Mouse (Mus musculus) midbrain, embryonic 13.5 days (tissue): ENCODE measurements around the gene Ccdc153. TPM values are rescaled to one million over a fixed set of nuclear protein-coding genes. Genes with fewer than 3 reads are reported as not detected.
A peak's percentile ranks its signal among the peaks of the same experiment; 100 is the strongest.

Experiments used
- ATAC-seq: fragments of 200-750 bp; cut with Nextera tagmentation; 2 replicates; pipeline ENCODE4 v1.8.0; 2017; ENCODE audit warnings: mild to moderate bottlenecking, moderate TSS enrichment, moderate library complexity
- H3K27ac ChIP-seq: fragments of 300-500 bp; sonication (generic); 2 replicates; pipeline ENCODE4 v1.5.1; 2015; ENCODE audit warnings: inconsistent platforms, mild to moderate bottlenecking, moderate library complexity
- H3K27me3 ChIP-seq: fragments of 300-500 bp; sonication (generic); 2 replicates; pipeline ENCODE4 v1.6.1; 2015; ENCODE audit warnings: mild to moderate bottlenecking, inconsistent platforms
- H3K36me3 ChIP-seq: fragments of 300-500 bp; sonication (generic); 2 replicates; pipeline ENCODE4 v1.6.1; 2015; ENCODE audit warnings: mild to moderate bottlenecking, inconsistent platforms
- H3K4me1 ChIP-seq: fragments of 300-500 bp; sonication (generic); replicated peaks from 2 replicates; pipeline ENCODE4 v1.6.1; 2015; ENCODE audit warnings: inconsistent platforms
- H3K4me2 ChIP-seq: fragments of 300-500 bp; sonication (generic); replicated peaks from 2 replicates; pipeline ENCODE4 v1.6.1; 2015; ENCODE audit warnings: moderate library complexity, mild to moderate bottlenecking, inconsistent platforms
- H3K4me3 ChIP-seq: fragments of 300-500 bp; sonication (generic); replicated peaks from 2 replicates; pipeline ENCODE4 v1.5.1; 2015; ENCODE audit warnings: mild to moderate bottlenecking, inconsistent platforms
- H3K9ac ChIP-seq: fragments of 300-500 bp; sonication (generic); replicated peaks from 2 replicates; pipeline ENCODE4 v1.6.1; 2015; ENCODE audit warnings: mild to moderate bottlenecking, inconsistent platforms
- H3K9me3 ChIP-seq: fragments of 300-500 bp; sonication (generic); 2 replicates; pipeline ENCODE4 v1.6.1; 2016; ENCODE audit warnings: mild to moderate bottlenecking, inconsistent platforms
- WGBS: fragments of 180-500 bp; shearing (Covaris S2); methylation state at CpG from one replicate; pipeline ENCODE4 v1.1.7; 2015; 5-methylcytosine and 5-hydroxymethylcytosine counted together
- polyA plus RNA-seq: library from polyadenylated mRNA; unstranded; fragments of >200 nt; fragmentation: Nextera tagmentation; extraction: Ambion mirVana; gene quantifications from 2 replicates; pipeline ENCODE4 v1.2.1, GENCODE M21; 2015

Ccdc153 gene
- polyA plus RNA-seq, 1 experiment from 2014 or later, result not detected

DNA sequence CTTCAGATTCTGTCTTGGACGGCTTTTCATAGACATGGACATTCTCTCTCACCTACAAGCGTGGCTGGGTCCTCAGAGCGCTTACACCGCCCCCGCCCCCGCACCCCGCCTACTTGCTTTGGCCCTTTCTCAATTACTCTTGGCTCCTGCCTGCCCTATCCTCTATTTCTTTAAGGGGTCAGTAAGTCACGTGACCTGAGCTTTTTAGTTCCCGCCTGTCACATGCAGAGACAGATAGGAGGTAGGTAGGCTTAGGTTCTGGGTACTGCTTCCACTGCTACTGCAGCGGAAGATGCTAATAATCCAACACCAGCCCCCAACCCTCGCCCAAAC, 48.4 kb downstream of the Ccdc153 start:
- Histone ChIP-seq H3K36me3 (peaks cover 36% of the 10 kb centered on the region), H3K9ac (peak overlapping the region; percentile 96; the same call in 1 of the 2 replicates), H3K4me2 (peak overlapping the region; percentile 94), H3K4me3 (peak overlapping the region; percentile 88), H3K27me3 (no peaks in the 10 kb centered on the region), H3K9me3 (no peaks in the 10 kb centered on the region), H3K4me1 (peaks cover 30% of the 10 kb centered on the region), H3K27ac (peak overlapping the region; percentile 89; the same call in 1 of the 2 replicates)
- WGBS, result 4% methylated on average over 11 of the region's 11 CpGs
- ATAC-seq, result no peak

DNA sequence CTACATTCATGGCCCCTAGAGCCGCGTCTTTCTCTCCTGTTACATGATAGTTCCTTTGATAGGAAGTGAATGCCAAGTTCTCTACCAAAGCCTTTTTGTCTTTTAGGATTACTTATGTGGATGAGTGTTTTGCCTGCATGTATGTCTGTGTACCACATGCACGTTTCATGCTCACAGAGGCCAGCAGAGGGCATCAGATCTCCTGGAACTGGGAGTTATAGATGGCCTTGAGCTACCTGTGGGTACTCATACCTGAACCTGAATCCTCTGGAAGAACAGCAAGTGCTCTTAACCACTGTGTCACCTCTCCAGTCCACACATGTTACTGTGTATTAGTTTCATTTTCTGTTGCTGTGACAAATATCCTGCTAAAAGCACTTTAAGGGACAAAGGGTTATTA, 52.0 kb downstream of the Ccdc153 start:
- H3K9ac ChIP-seq, result no peak overlapping the region
- H3K4me3 ChIP-seq, result no peak overlapping the region
- peaks cover 13% of the 10 kb centered on the region for H3K4me1 ChIP-seq
- H3K9me3 ChIP-seq, result no peaks in the 10 kb centered on the region
- H3K27me3 ChIP-seq, result no peaks in the 10 kb centered on the region
- peaks cover 69% of the 10 kb centered on the region for H3K36me3 ChIP-seq
- 64% methylated on average over 3 of the region's 3 CpGs for WGBS
- no peak for ATAC-seq
- no peak overlapping the region for H3K27ac ChIP-seq
- no peak overlapping the region for H3K4me2 ChIP-seq

Other genes with a start within 250 kb of the Ccdc153 start
- gene Thy1, start 197.3 kb upstream of the Ccdc153 start, polyA plus RNA-seq, result 0.30 and 0.52 TPM in 2 replicates
- gene Usp2, start 173.7 kb upstream of the Ccdc153 start, polyA plus RNA-seq, result 4.5 and 8.3 TPM in 2 replicates
- 0.16 TPM in 1 of 2 replicates, not detected in the other for gene Mfrp, start 138.9 kb upstream of the Ccdc153 start, polyA plus RNA-seq
- gene C1qtnf5, start 133.4 kb upstream of the Ccdc153 start, polyA plus RNA-seq, result 1.9 and 2.5 TPM in 2 replicates
- gene Gm49380, start 127.2 kb upstream of the Ccdc153 start, polyA plus RNA-seq, result 0.24 and 0.36 TPM in 2 replicates
- 29.9 and 32.7 TPM in 2 replicates for gene Rnf26, start 127.2 kb upstream of the Ccdc153 start, polyA plus RNA-seq
- gene Mcam, start 106.2 kb upstream of the Ccdc153 start, polyA plus RNA-seq, result 11.6 and 13.7 TPM in 2 replicates
- gene Cbl, start 6.6 kb upstream of the Ccdc153 start, polyA plus RNA-seq, result 26.2 and 28.5 TPM in 2 replicates
- gene Pdzd3, start 10.8 kb downstream of the Ccdc153 start, polyA plus RNA-seq, result 0.48 and 0.64 TPM in 2 replicates
- 3.3 and 3.5 TPM in 2 replicates for gene Nlrx1, start 27.9 kb downstream of the Ccdc153 start, polyA plus RNA-seq
- gene Abcg4, start 47.9 kb downstream of the Ccdc153 start, polyA plus RNA-seq, result 17.3 and 18.1 TPM in 2 replicates
- 37.5 and 38.5 TPM in 2 replicates for gene Hinfp, start 65.0 kb downstream of the Ccdc153 start, polyA plus RNA-seq
- gene C2cd2l, start 79.6 kb downstream of the Ccdc153 start, polyA plus RNA-seq, result 23.0 and 27.3 TPM in 2 replicates
- gene Dpagt1, start 85.3 kb downstream of the Ccdc153 start, polyA plus RNA-seq, result 40.8 TPM in 2 replicates
- gene H2afx, start 94.0 kb downstream of the Ccdc153 start, polyA plus RNA-seq, result 193 and 209 TPM in 2 replicates
- 72.3 and 72.9 TPM in 2 replicates for gene Hmbs, start 103.6 kb downstream of the Ccdc153 start, polyA plus RNA-seq
- 41.2 and 41.6 TPM in 2 replicates for gene Vps11, start 121.0 kb downstream of the Ccdc153 start, polyA plus RNA-seq
- gene Hyou1, start 138.8 kb downstream of the Ccdc153 start, polyA plus RNA-seq, result 28.1 and 28.4 TPM in 2 replicates
- 34.7 and 35.9 TPM in 2 replicates for gene Slc37a4, start 156.2 kb downstream of the Ccdc153 start, polyA plus RNA-seq
- gene Rps25, start 166.5 kb downstream of the Ccdc153 start, polyA plus RNA-seq, result 1,334 and 1,353 TPM in 2 replicates
- 357 and 364 TPM in 2 replicates for gene Trappc4, start 166.9 kb downstream of the Ccdc153 start, polyA plus RNA-seq
- 36.7 and 40.7 TPM in 2 replicates for gene Ccdc84, start 177.9 kb downstream of the Ccdc153 start, polyA plus RNA-seq
- gene Foxr1, start 200.5 kb downstream of the Ccdc153 start, polyA plus RNA-seq, result not detected in 2 replicates
- not detected in 2 replicates for gene Upk2, start 214.3 kb downstream of the Ccdc153 start, polyA plus RNA-seq
- gene Bcl9l, start 242.1 kb downstream of the Ccdc153 start, polyA plus RNA-seq, result 8.0 and 9.2 TPM in 2 replicates